Mouse (Mus musculus): ENCODE measurements around the gene Gpatch11. TPM values are rescaled to one million over a fixed set of nuclear protein-coding genes. Genes with fewer than 3 reads are reported as not detected.

Gene Gpatch11
- polyA plus RNA-seq, 1 experiment from 2014 or later = 40.8 TPM

- no peaks in the 10 kb centered on the region for H3K4me1 ChIP-seq (ENCODE audit: control insufficient read depth, insufficient read depth, low read length)
- WGBS = 86% methylated on average over 5 of the region's 5 CpGs
- H3K27me3 ChIP-seq (ENCODE audit: control insufficient read depth, insufficient read depth, low read length) = no peaks in the 10 kb centered on the region
- ATAC-seq (ENCODE audit: low FRiP score) = no peak
- H3K4me2 ChIP-seq = no peak overlapping the region
- no peak for DNase-seq (ENCODE audit: low spot score, missing footprints)
- H3K36me3 ChIP-seq (ENCODE audit: control insufficient read depth, insufficient read depth, low read length) = no peaks in the 10 kb centered on the region
- H3K27ac ChIP-seq (ENCODE audit: low read depth, low read length) = no peak overlapping the region
- H3K9me3 ChIP-seq (ENCODE audit: control insufficient read depth, low read length) = no peaks in the 10 kb centered on the region; the same call in 1 of the 2 replicates
- H3K4me3 ChIP-seq (ENCODE audit: low read depth, low read length) = no peak overlapping the region
- no peak overlapping the region for H3K9ac ChIP-seq (ENCODE audit: low read length)
Measured at GRCm38 (mm10) chr17:78885286-78886065, 50.1 kb downstream of the Gpatch11 start.

- H3K9ac ChIP-seq (ENCODE audit: low read length) = no peak overlapping the region
- H3K4me2 ChIP-seq = no peak overlapping the region
- no peaks in the 10 kb centered on the region for H3K27me3 ChIP-seq (ENCODE audit: control insufficient read depth, insufficient read depth, low read length)
- no peak overlapping the region for H3K27ac ChIP-seq (ENCODE audit: low read depth, low read length)
- no peak for DNase-seq (ENCODE audit: low spot score, missing footprints)
- no peaks in the 10 kb centered on the region for H3K36me3 ChIP-seq (ENCODE audit: control insufficient read depth, insufficient read depth, low read length)
- WGBS = 92% methylated on average over 4 of the region's 4 CpGs
- ATAC-seq (ENCODE audit: low FRiP score) = no peak
- no peak overlapping the region for H3K4me3 ChIP-seq (ENCODE audit: low read depth, low read length)
- H3K4me1 ChIP-seq (ENCODE audit: control insufficient read depth, insufficient read depth, low read length) = no peaks in the 10 kb centered on the region
- no peaks in the 10 kb centered on the region; the same call in 1 of the 2 replicates for H3K9me3 ChIP-seq (ENCODE audit: control insufficient read depth, low read length)
Measured at GRCm38 (mm10) chr17:78888554-78888953, 53.2 kb downstream of the Gpatch11 start.

GRCm38 (mm10) chr17:78889184-78889583 lies 53.8 kb downstream of the Gpatch11 start:
- H3K27ac ChIP-seq (ENCODE audit: low read depth, low read length) = no peak overlapping the region
- no peaks in the 10 kb centered on the region for H3K36me3 ChIP-seq (ENCODE audit: control insufficient read depth, insufficient read depth, low read length)
- H3K27me3 ChIP-seq (ENCODE audit: control insufficient read depth, insufficient read depth, low read length) = no peaks in the 10 kb centered on the region
- ATAC-seq (ENCODE audit: low FRiP score) = no peak
- H3K9ac ChIP-seq (ENCODE audit: low read length) = no peak overlapping the region
- H3K4me1 ChIP-seq (ENCODE audit: control insufficient read depth, insufficient read depth, low read length) = no peaks in the 10 kb centered on the region
- no peak overlapping the region for H3K4me3 ChIP-seq (ENCODE audit: low read depth, low read length)
- no peak for DNase-seq (ENCODE audit: low spot score, missing footprints)
- H3K9me3 ChIP-seq (ENCODE audit: control insufficient read depth, low read length) = no peaks in the 10 kb centered on the region; the same call in 1 of the 2 replicates
- 63% methylated on average over 3 of the region's 3 CpGs for WGBS
- H3K4me2 ChIP-seq = no peak overlapping the region

- 85% methylated on average over 9 of the region's 9 CpGs for WGBS
- no peak overlapping the region for H3K27ac ChIP-seq (ENCODE audit: low read depth, low read length)
- ATAC-seq (ENCODE audit: low FRiP score) (no peak), DNase-seq (ENCODE audit: low spot score, missing footprints) (no peak)
- no peaks in the 10 kb centered on the region for H3K36me3 ChIP-seq (ENCODE audit: control insufficient read depth, insufficient read depth, low read length)
- no peaks in the 10 kb centered on the region for H3K4me1 ChIP-seq (ENCODE audit: control insufficient read depth, insufficient read depth, low read length)
- H3K9ac ChIP-seq (ENCODE audit: low read length) = no peak overlapping the region
- no peak overlapping the region for H3K4me3 ChIP-seq (ENCODE audit: low read depth, low read length)
- H3K27me3 ChIP-seq (ENCODE audit: control insufficient read depth, insufficient read depth, low read length) = no peaks in the 10 kb centered on the region
- no peak overlapping the region for H3K4me2 ChIP-seq
- no peaks in the 10 kb centered on the region for H3K9me3 ChIP-seq (ENCODE audit: control insufficient read depth, low read length)
Measured at GRCm38 (mm10) chr17:78891020-78891419, 55.7 kb downstream of the Gpatch11 start.

- H3K36me3 ChIP-seq (ENCODE audit: control insufficient read depth, insufficient read depth, low read length) = no peaks in the 10 kb centered on the region
Measured at GRCm38 (mm10) chr17:78894991-78895390, 59.6 kb downstream of the Gpatch11 start.

DNA sequence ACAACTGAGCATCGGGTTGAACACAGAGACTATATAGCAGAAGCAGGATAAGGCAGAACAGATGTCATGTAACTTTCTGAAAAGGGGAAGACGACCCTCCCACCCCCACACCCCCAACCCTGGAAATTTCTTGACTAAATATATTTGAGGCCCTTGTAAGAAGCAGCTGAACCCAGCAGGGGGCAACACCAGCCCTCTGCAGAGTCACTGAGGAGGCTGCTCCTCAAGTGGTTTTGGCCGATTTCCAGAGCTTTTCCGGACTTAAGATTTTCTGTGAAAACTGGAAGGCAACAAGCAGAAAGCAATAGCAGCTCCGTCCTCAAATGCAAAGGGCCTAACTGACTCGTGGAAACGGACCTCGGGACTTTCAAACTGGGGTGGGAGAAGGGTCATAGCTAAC lies 60.0 kb downstream of the Gpatch11 start:
- H3K27me3 ChIP-seq (ENCODE audit: control insufficient read depth, insufficient read depth, low read length) = no peaks in the 10 kb centered on the region
- ATAC-seq (ENCODE audit: low FRiP score) (no peak), DNase-seq (ENCODE audit: low spot score, missing footprints) (no peak)
- WGBS = 55% methylated on average over 8 of the region's 8 CpGs
- no peaks in the 10 kb centered on the region for H3K9me3 ChIP-seq (ENCODE audit: control insufficient read depth, low read length)
- H3K36me3 ChIP-seq (ENCODE audit: control insufficient read depth, insufficient read depth, low read length) = no peaks in the 10 kb centered on the region
- H3K27ac ChIP-seq (ENCODE audit: low read depth, low read length) = no peak overlapping the region
- no peak overlapping the region for H3K4me3 ChIP-seq (ENCODE audit: low read depth, low read length)
- no peak overlapping the region for H3K9ac ChIP-seq (ENCODE audit: low read length)
- no peaks in the 10 kb centered on the region for H3K4me1 ChIP-seq (ENCODE audit: control insufficient read depth, insufficient read depth, low read length)
- H3K4me2 ChIP-seq = no peak overlapping the region

More at GRCm38 (mm10) chr17:78894991-78895390, 59.6 kb downstream of the Gpatch11 start:
- no peak for DNase-seq (ENCODE audit: low spot score, missing footprints)
- no peak overlapping the region for H3K27ac ChIP-seq (ENCODE audit: low read depth, low read length)
- H3K9ac ChIP-seq (ENCODE audit: low read length) = no peak overlapping the region
- ATAC-seq (ENCODE audit: low FRiP score) = no peak
- no peak overlapping the region for H3K4me3 ChIP-seq (ENCODE audit: low read depth, low read length)
- H3K27me3 ChIP-seq (ENCODE audit: control insufficient read depth, insufficient read depth, low read length) = no peaks in the 10 kb centered on the region
- H3K4me1 ChIP-seq (ENCODE audit: control insufficient read depth, insufficient read depth, low read length) = no peaks in the 10 kb centered on the region
- H3K9me3 ChIP-seq (ENCODE audit: control insufficient read depth, low read length) = no peaks in the 10 kb centered on the region
- H3K4me2 ChIP-seq = no peak overlapping the region
- WGBS = 86% methylated on average over 7 of the region's 7 CpGs

Other genes with a start within 250 kb of the Gpatch11 start
- gene Strn, start 98.4 kb upstream of the Gpatch11 start, polyA plus RNA-seq (2014; fragmentation: Nextera tagmentation; extraction: Ambion mirVana) = 6.7 and 7.9 TPM in 2 replicates
- gene Heatr5b, start 203 bp upstream of the Gpatch11 start, polyA plus RNA-seq (2014; fragmentation: Nextera tagmentation; extraction: Ambion mirVana) = 15.5 and 17.9 TPM in 2 replicates
- gene Eif2ak2, start 47.0 kb downstream of the Gpatch11 start, polyA plus RNA-seq (2014; fragmentation: Nextera tagmentation; extraction: Ambion mirVana) = 4.0 and 4.4 TPM in 2 replicates
- gene Sult6b1, start 71.4 kb downstream of the Gpatch11 start, polyA plus RNA-seq (2014; fragmentation: Nextera tagmentation; extraction: Ambion mirVana) = not detected in 2 replicates
- gene Cebpzos, start 80.9 kb downstream of the Gpatch11 start, polyA plus RNA-seq (2014; fragmentation: Nextera tagmentation; extraction: Ambion mirVana) = 121 and 126 TPM in 2 replicates
- gene Cebpz, start 101.5 kb downstream of the Gpatch11 start, polyA plus RNA-seq (2014; fragmentation: Nextera tagmentation; extraction: Ambion mirVana) = 63.9 and 64.8 TPM in 2 replicates
- 53.9 and 54.2 TPM in 2 replicates for gene Ndufaf7, start 101.6 kb downstream of the Gpatch11 start, polyA plus RNA-seq (2014; fragmentation: Nextera tagmentation; extraction: Ambion mirVana)
- 48.0 and 48.5 TPM in 2 replicates for gene Prkd3, start 185.2 kb downstream of the Gpatch11 start, polyA plus RNA-seq (2014; fragmentation: Nextera tagmentation; extraction: Ambion mirVana)
- 8.5 and 10.5 TPM in 2 replicates for gene Qpct, start 216.3 kb downstream of the Gpatch11 start, polyA plus RNA-seq (2014; fragmentation: Nextera tagmentation; extraction: Ambion mirVana)